Mouse (Mus musculus) olfactory bulb, adult 2 months (tissue): ENCODE results near the gene Ankrd33b. TPM values are rescaled to one million over a fixed set of nuclear protein-coding genes. Genes with fewer than 3 reads are reported as not detected.

Experiments used
- H3K27ac ChIP-seq: fragments of 200-500 bp; 2 replicates; pipeline ENCODE4 v1.5.1; 2012; ENCODE audit warnings: low read depth, low read length; ENCODE audit not compliant: insufficient read depth
- H3K4me1 ChIP-seq: fragments of 200-500 bp; 2 replicates; pipeline ENCODE4 v1.6.1; 2012; ENCODE audit warnings: low read length; ENCODE audit not compliant: control insufficient read depth, insufficient read depth
- H3K4me3 ChIP-seq: fragments of 200-500 bp; 2 replicates; pipeline ENCODE4 v1.5.1; 2012; ENCODE audit warnings: mild to moderate bottlenecking, low read depth, low read length, moderate library complexity; ENCODE audit not compliant: insufficient read depth
- CTCF ChIP-seq: fragments of 200-500 bp; IDR thresholded peaks from 2 replicates; pipeline ENCODE4 v1.5.1; 2012; ENCODE audit warnings: low read depth, mild to moderate bottlenecking, low read length, moderate library complexity; ENCODE audit not compliant: insufficient read depth
- POLR2A ChIP-seq: fragments of 200-500 bp; IDR thresholded peaks from 2 replicates; pipeline ENCODE4 v1.6.1; 2012; ENCODE audit warnings: mild to moderate bottlenecking, low read depth, low read length, moderate library complexity; ENCODE audit not compliant: insufficient read depth
- WGBS: fragments of 180-500 bp; shearing (Covaris S2); methylation state at CpG from one replicate; pipeline ENCODE4 v1.1.7; 2018; 5-methylcytosine and 5-hydroxymethylcytosine counted together
- polyA plus RNA-seq: library from polyadenylated mRNA; stranded (reverse); fragments of >200 nt; gene quantifications from 2 replicates; pipeline ENCODE4 v1.2.4, GENCODE M21; 2012; ENCODE audit warnings: low replicate concordance; ENCODE audit not compliant: missing spikeins, insufficient read depth, insufficient read length

The Ankrd33b gene
- not detected in 2 replicates for polyA plus RNA-seq

- under 1% methylated on average over 47 of the region's 49 CpGs for WGBS
- H3K27ac ChIP-seq: peak within 1 kb of the TSS; percentile 74
Observed at GRCm38 (mm10) chr15:31367481-31368200, at the start of gene Ankrd33b. Gene Ankrd33b, minus strand, starts transcription at chr15:31367726.

GRCm38 (mm10) chr15:31415181-31415580, 47.7 kb upstream of the Ankrd33b start:
- H3K27ac ChIP-seq: no peak overlapping the region
- whole genome bisulfite sequencing: 81% methylated on average over 4 of the region's 4 CpGs
- TF ChIP-seq CTCF (no peak), POLR2A (no peak)
- no peak overlapping the region for H3K4me3 ChIP-seq
- peaks cover 25% of the 10 kb centered on the region for H3K4me1 ChIP-seq

More at GRCm38 (mm10) chr15:31367481-31368200, at the start of gene Ankrd33b:
- peak within 1 kb of the TSS; percentile 93 for H3K4me3 ChIP-seq
- TF ChIP-seq POLR2A: peak; percentile 49; the same call in 1 of the 2 replicates
- 0 out of 2 replicates have a peak, but pooled peaks have one; percentile 6 for TF ChIP-seq CTCF
- peaks cover 19% of the 10 kb centered on the region for H3K4me1 ChIP-seq

- Histone ChIP-seq H3K4me1 (peaks cover 28% of the 10 kb centered on the region), H3K4me3 (no peak overlapping the region), H3K27ac (no peak overlapping the region)
- TF ChIP-seq CTCF (no peak), POLR2A (no peak)
- WGBS: 34% methylated on average over 6 of the region's 6 CpGs
Observed at GRCm38 (mm10) chr15:31414179-31414898, 46.8 kb upstream of the Ankrd33b start.

- Histone ChIP-seq H3K4me1 (peaks cover 26% of the 10 kb centered on the region), H3K4me3 (no peak overlapping the region), H3K27ac (no peak overlapping the region)
- no peak for TF ChIP-seq POLR2A
- TF ChIP-seq CTCF: no peak
- 83% methylated on average over 6 of the region's 6 CpGs for WGBS
Observed at GRCm38 (mm10) chr15:31413662-31414061, 46.1 kb upstream of the Ankrd33b start.

GRCm38 (mm10) chr15:31412933-31413332, 45.4 kb upstream of the Ankrd33b start:
- no peak for TF ChIP-seq CTCF
- no peak for TF ChIP-seq POLR2A
- H3K4me1 ChIP-seq: peaks cover 19% of the 10 kb centered on the region
- H3K4me3 ChIP-seq: no peak overlapping the region
- WGBS: 58% methylated on average over 3 of the region's 3 CpGs
- no peak overlapping the region for H3K27ac ChIP-seq

GRCm38 (mm10) chr15:31412436-31412835, 44.9 kb upstream of the Ankrd33b start:
- Histone ChIP-seq H3K27ac (no peak overlapping the region), H3K4me1 (peaks cover 15% of the 10 kb centered on the region), H3K4me3 (no peak overlapping the region)
- 80% methylated on average over 6 of the region's 6 CpGs for WGBS
- no peak for TF ChIP-seq CTCF
- no peak for TF ChIP-seq POLR2A

GRCm38 (mm10) chr15:31407490-31407889, 40.0 kb upstream of the Ankrd33b start:
- WGBS: 64% methylated on average over 4 of the region's 4 CpGs
- no peak overlapping the region for H3K27ac ChIP-seq
- no peak for TF ChIP-seq CTCF
- no peak for TF ChIP-seq POLR2A

GRCm38 (mm10) chr15:31406881-31407280, 39.4 kb upstream of the Ankrd33b start:
- 92% methylated on average over 5 of the region's 5 CpGs for WGBS
- H3K27ac ChIP-seq: no peak overlapping the region
- peaks cover 6% of the 10 kb centered on the region for H3K4me1 ChIP-seq
- no peak overlapping the region for H3K4me3 ChIP-seq
- TF ChIP-seq POLR2A (no peak), CTCF (no peak)

More at GRCm38 (mm10) chr15:31407490-31407889, 40.0 kb upstream of the Ankrd33b start:
- Histone ChIP-seq H3K4me3 (no peak overlapping the region), H3K4me1 (peaks cover 3% of the 10 kb centered on the region)

- TF ChIP-seq CTCF (no peak), POLR2A (no peak)
- Histone ChIP-seq H3K4me1 (peaks cover 13% of the 10 kb centered on the region), H3K4me3 (no peak overlapping the region), H3K27ac (no peak overlapping the region)
- WGBS: 91% methylated on average over 8 of the region's 8 CpGs
Observed at GRCm38 (mm10) chr15:31404346-31404745, 36.8 kb upstream of the Ankrd33b start.
